Mouse (Mus musculus) NIH3T3 (cell line): Measurements from ENCODE around the gene Gsk3a.
A peak's percentile ranks its signal among the peaks of the same experiment; 100 is the strongest.

ENCODE experiments used
- DNase-seq: peaks from one replicate; pipeline ENCODE4 v3.0.0-alpha.2; 2012; ENCODE audit warnings: low read depth

Gsk3a gene

GRCm38 (mm10) chr7:25237249-25238014 is at the start of gene Gsk3a:
Gene Gsk3a, minus strand, starts transcription at chr7:25237851.
- peak; percentile 98 for DNase-seq

DNA sequence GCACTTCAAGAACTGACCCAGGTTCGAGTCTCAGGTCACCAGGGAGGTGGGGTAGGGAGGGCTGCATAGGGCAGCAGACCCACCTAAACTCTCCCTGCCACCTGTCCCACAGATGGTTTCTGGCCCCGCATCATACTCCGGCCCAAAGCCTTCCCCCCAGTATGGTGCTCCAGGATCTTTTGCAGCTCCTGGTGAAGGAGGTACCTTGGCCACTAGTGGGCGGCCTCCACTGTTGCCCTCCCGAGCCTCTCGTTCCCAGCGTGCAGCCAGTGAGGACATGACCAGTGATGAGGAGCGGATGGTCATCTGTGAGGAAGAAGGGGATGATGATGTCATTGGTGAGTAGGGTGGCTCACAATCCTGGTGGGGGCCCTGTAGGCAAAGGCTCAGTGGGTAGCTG is 49.3 kb upstream of the Gsk3a start:
- DNase-seq = peak; percentile 38

- no peak for DNase-seq
Measured at GRCm38 (mm10) chr7:25285511-25286238, 48.0 kb upstream of the Gsk3a start.

DNA sequence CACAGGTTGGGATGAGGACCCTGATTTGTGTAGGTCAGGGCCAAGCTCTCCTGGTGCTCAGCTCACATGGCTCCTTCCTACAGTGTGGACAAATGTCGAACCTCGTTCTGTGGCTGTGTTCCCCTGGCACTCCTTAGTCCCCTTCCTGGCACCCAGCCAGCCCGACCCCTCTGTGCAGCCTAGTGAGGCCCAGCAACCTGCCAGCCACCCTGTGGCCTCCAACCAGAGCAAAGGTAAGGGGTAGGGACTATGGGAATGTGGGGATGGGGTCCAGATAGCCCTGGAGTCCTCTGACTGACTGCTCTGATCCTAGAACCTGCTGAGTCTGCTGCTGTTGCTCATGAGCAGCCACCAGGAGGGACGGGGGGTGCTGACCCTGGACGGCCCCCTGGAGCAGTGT is 47.1 kb upstream of the Gsk3a start:
- DNase-seq = no peak

DNA sequence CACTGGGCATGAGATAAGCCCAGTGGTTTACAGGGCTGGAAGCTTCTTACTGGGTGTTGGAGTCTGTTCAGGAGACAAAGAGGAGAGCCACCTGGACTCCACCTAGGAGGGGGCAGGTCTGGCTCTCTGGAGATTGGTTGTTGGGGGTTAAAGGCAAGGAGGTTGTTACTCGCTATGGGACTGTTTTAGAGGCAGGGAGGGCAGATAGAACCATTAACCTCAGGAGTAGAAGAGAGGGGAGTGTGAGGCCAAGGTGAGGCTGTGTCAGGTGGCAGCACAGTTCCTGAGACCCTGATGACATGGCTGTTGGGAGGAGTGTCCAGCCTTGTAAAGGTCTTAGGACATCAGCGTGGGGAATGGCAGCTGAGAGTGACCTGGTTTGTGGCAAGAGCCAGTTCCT is 46.5 kb upstream of the Gsk3a start:
- no peak for DNase-seq

- peak; percentile 58 for DNase-seq
Measured at GRCm38 (mm10) chr7:25283637-25284036, 46.0 kb upstream of the Gsk3a start.

- no peak for DNase-seq
Measured at GRCm38 (mm10) chr7:25282731-25283211, 45.1 kb upstream of the Gsk3a start.

DNA sequence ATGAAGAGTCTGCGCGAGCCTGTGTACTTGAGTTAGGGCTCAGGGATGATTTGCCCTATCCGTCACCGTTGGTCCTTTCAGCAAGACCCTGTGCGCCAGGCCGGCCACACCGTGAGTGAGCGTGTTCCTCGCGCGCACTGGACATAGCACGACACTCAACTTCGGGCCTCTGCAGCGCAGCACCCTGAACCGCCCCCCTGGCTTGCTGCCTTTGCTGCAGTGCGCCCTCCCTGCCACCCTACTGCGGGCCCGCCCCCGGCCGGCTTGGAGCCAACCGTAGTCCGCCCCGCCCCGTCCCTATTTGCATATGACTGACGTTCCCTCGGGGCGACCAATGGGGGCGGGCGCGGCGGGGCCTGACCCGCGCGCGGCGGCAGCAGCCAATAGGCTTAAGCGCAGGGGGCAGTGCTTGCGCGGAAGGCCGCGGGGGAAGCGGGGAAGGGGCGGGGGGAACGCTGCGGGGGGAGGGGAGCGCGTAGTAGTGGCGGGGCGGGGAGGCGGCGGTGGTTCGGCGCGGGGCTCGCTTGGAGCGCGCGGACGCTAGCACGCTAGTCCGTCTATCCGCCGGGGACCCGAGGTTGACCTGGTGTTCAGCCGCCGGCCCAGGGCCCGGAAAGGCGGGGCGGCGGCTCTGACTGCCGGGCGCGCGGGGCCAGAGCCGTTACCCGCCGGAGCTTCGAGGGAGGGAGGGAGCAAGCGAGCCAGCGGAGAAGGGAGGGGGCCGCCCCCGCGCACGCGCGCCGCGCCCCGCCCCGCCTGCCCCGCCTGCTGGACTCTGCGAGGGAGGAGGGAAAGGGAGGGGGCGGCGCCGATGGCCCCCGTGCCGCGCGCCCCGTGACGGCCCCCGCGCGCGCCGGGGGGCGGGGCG is 44.3 kb upstream of the Gsk3a start:
- DNase-seq = peak; percentile 100

DNA sequence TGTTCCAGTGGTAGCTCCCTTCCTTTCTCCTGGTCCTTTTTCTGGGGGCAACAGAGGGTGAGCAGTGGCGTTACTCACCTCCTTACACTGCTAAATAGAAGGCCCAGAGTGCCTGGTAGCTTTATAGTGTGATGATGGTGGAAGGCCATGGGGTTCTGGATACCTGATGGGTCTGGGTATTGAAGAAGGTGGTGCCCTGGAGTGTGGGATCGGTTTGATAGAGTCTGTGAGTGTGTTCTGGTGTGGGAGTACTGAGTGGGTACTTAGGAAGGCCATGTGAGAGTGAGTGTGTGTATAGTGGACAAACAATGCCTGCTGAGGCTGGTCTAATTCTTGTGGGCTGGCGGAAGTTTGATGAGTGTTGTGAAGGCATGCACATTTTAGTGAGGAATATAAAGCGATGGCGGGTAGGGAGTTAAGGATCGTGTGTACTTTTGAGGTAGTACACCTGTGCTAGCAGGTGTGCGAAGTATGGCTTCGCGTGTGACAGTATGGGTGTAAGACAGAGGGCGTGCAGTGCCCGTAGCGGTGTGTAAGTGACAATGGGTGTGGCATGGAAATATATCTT is 43.6 kb upstream of the Gsk3a start:
- peak; percentile 53 for DNase-seq

- DNase-seq = peak; percentile 90
Measured at GRCm38 (mm10) chr7:25279861-25280791, 42.5 kb upstream of the Gsk3a start.

DNA sequence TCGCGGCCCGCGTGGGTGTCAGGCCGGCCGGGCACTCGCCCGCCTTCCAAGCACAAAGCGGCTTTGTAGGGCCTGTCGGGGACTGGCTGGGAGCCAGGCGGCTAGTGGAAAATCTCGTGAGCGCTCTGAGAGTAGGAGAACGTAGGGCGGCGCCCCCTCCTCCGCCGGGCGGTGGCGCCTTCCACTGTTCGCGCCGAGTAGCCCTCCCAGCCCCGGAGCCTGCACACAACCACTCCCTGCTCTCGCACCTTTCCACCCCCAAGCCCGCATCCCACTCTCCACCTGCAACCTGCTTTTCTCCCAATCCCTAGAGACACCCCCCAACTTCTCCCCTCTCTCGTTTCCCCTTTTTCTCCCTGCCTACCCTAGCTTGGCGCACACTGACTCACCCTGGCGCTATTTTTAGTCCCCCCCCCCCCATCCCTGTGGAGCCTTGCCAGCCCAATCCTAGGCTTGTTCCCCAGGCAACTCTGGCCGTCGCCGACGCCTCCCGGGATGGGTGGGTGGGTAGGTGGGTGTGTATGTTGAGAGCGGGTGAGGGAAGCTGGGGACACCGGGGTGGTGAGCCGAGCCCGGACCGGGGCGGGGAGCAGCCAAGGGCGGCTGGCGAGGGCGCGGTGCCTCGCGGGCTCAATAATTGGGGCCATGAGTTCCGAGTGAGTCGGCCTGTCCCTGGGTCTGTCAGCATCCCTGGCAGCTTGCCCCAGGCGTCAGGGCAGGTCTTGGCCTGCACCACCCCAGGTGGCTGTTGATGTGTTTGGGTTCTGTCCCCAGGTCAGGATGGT is 41.6 kb upstream of the Gsk3a start:
- DNase-seq = peak; percentile 98

DNA sequence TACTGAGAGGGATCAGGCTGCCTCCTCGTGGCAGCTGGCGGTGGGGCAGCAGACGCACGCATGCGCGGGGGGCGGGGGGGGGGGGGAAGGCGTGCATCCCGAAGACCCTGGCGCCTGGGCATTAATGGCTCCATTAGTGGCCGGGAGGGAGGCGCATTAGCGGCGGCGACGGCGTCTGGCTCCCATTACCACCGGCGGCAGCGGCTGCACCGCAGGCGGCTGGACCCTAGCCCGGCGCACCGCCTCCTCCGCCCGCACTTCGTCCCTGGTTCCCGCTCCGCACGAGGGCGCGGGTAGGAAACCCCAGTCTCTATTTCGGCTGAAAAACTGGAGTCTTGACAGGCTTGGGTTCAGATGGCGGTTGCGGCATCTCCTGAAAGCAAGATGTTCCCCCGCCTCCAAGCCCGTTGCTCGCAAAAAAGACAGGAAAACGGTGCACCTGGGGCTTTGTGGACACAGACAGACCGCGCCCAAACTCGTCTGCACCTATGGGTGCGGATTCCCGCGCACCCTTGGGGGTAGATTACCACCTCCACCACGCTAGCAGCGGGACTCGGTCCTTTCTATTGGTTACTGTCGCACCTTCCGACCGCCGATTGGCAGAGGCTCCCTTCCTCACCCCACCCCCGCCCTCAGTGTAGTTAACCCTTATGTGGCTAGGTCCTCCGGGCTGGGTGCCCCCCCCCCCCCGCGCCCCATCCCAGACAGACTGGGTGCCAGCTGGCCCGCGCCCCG is 40.9 kb upstream of the Gsk3a start:
- peak; percentile 87 for DNase-seq

DNA sequence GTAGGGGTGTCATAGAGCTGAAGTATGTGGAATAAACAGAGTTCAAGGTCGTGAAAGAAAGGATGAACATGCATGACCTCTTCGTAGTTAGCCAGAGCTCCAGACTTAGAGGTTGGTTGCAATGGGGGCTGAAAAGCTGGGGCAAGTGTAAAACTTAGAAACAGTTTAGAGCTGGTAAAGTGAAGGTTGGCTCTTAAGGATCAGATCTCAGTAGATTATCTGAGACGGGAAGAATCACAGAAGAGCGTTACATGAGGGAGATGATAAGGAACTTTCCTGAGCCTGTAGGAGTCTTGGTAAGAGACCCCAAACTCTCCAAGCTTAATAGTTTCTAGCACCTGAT is 40.3 kb upstream of the Gsk3a start:
- no peak for DNase-seq

GRCm38 (mm10) chr7:25277405-25277804 is 39.8 kb upstream of the Gsk3a start:
- no peak for DNase-seq

- no peak for DNase-seq
Measured at GRCm38 (mm10) chr7:25275555-25276298, 38.1 kb upstream of the Gsk3a start.

GRCm38 (mm10) chr7:25274996-25275395 is 37.3 kb upstream of the Gsk3a start:
- no peak for DNase-seq

DNA sequence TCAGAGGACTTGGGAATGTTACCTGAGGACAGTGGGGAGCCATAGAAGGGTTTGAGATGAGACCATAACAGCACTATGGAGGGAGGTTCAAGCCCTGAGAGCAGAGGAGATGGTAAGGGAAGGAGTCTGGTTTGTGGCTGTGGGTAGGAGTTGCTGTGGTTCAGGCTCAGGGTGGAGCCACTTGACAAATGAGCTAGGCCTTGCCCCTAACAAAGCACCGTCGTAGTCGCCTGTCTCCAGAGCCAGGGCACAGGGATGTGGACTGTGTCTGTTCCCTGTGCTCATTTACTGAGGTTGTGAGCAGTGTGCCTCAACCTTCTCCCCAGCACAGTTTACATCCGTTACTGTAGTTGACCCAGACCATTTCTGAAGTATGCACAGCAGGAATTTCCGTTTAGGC is 36.9 kb upstream of the Gsk3a start:
- DNase-seq = no peak
